Mouse (Mus musculus) limb, embryonic 12.5 days (tissue): ENCODE data around the gene Arf5. TPM values are rescaled to one million over a fixed set of nuclear protein-coding genes. Genes with fewer than 3 reads are reported as not detected.

Source experiments
- ATAC-seq: fragments of 200-750 bp; cut with Nextera tagmentation; 2 replicates; pipeline ENCODE4 v1.8.0; 2017; ENCODE audit warnings: low read depth, moderate TSS enrichment; ENCODE audit not compliant: insufficient number of reproducible peaks, insufficient read depth, low FRiP score, low TSS enrichment
- H3K27ac ChIP-seq: fragments of 300-500 bp; sonication (generic); 2 replicates; pipeline ENCODE4 v1.5.1; 2016; ENCODE audit warnings: mild to moderate bottlenecking, moderate library complexity
- H3K27me3 ChIP-seq: fragments of 300-500 bp; sonication (generic); 2 replicates; pipeline ENCODE4 v1.6.1; 2016; ENCODE audit warnings: mild to moderate bottlenecking, moderate library complexity
- H3K36me3 ChIP-seq: fragments of 300-500 bp; sonication (generic); 2 replicates; pipeline ENCODE4 v1.6.1; 2016; ENCODE audit warnings: mild to moderate bottlenecking, moderate library complexity
- H3K4me1 ChIP-seq: fragments of 300-500 bp; sonication (generic); replicated peaks from 2 replicates; pipeline ENCODE4 v1.6.1; 2016
- H3K4me2 ChIP-seq: fragments of 300-500 bp; sonication (generic); 2 replicates; pipeline ENCODE4 v1.6.1; 2016; ENCODE audit warnings: mild to moderate bottlenecking, moderate library complexity
- H3K4me3 ChIP-seq: fragments of 300-500 bp; sonication (generic); replicated peaks from 2 replicates; pipeline ENCODE4 v1.5.1; 2016; ENCODE audit warnings: mild to moderate bottlenecking
- H3K9ac ChIP-seq: fragments of 300-500 bp; sonication (generic); replicated peaks from 2 replicates; pipeline ENCODE4 v1.6.1; 2016; ENCODE audit warnings: mild to moderate bottlenecking, moderate library complexity
- H3K9me3 ChIP-seq: fragments of 300-500 bp; sonication (generic); 2 replicates; pipeline ENCODE4 v1.6.1; 2016; ENCODE audit warnings: mild to moderate bottlenecking, moderate library complexity
- WGBS: fragments of 180-500 bp; shearing (Covaris S2); methylation state at CpG from one replicate; pipeline ENCODE4 v1.1.7; 2016; 5-methylcytosine and 5-hydroxymethylcytosine counted together
- polyA plus RNA-seq: library from polyadenylated mRNA; unstranded; fragments of >200 nt; fragmentation: Nextera tagmentation; extraction: Ambion mirVana; gene quantifications from 2 replicates; pipeline ENCODE4 v1.2.1, GENCODE M21; 2016

Arf5 gene
- polyA plus RNA-seq, 1 experiment from 2014 or later: 335 TPM

DNA sequence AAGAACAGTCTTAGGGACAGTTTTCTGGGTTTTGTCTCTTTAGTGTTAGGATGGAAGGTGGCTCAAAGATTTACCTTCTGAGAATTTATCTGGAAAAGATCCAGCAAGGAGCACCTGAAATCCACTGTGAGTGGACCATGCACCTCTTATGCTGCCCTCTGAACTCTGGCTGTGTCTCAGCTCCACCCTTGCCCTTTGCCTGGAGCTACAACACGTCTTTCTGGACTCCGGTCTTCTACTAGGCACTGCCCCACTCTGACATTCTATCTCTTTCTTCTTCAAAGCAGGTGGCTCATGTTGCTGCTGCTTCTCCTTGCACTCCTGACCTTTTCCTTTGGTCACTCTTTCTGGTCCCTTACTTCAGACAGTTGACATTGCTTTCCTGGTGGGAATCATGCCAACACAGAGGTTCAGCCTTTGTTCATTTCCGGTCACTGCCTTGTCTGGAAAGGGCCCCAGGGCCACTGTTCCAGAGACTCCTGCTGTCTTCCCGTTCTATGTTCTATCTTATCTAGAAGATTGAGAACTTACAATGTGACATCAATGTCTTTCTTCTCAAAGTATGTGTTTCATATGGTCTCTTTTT is 46.8 kb downstream of the Arf5 start:
- H3K27me3 ChIP-seq: no peaks in the 10 kb centered on the region
- no peak overlapping the region for H3K4me3 ChIP-seq
- H3K36me3 ChIP-seq: no peaks in the 10 kb centered on the region
- H3K9ac ChIP-seq: no peak overlapping the region
- 68% methylated on average over 4 of the region's 4 CpGs for WGBS
- no peak overlapping the region for H3K27ac ChIP-seq
- ATAC-seq: no peak
- no peaks in the 10 kb centered on the region for H3K4me1 ChIP-seq
- no peak overlapping the region for H3K4me2 ChIP-seq
- H3K9me3 ChIP-seq: no peaks in the 10 kb centered on the region

DNA sequence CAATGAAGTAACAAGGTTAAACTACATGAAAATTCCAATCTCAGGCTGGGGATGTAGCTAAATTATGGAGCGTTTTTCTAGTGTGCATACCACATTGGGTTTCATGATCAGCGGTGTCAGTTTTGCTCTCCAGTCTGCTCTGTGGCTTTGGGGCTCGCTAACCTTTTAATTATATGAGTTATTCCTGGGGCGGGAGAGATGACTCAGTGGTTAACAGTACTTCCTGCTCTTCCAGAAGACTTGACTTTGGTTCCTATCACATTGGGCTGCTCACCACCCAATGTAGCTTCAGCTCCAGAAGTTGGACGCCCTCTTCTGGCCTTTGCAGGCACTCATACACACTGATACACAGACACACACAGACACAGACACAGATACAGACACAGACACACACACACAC is 47.3 kb downstream of the Arf5 start:
- no peaks in the 10 kb centered on the region for H3K9me3 ChIP-seq
- no peak overlapping the region for H3K27ac ChIP-seq
- no peaks in the 10 kb centered on the region for H3K36me3 ChIP-seq
- H3K4me1 ChIP-seq: no peaks in the 10 kb centered on the region
- H3K9ac ChIP-seq: no peak overlapping the region
- WGBS: 74% methylated on average over 5 of the region's 5 CpGs
- no peak overlapping the region for H3K4me3 ChIP-seq
- no peaks in the 10 kb centered on the region for H3K27me3 ChIP-seq
- no peak overlapping the region for H3K4me2 ChIP-seq
- no peak for ATAC-seq

DNA sequence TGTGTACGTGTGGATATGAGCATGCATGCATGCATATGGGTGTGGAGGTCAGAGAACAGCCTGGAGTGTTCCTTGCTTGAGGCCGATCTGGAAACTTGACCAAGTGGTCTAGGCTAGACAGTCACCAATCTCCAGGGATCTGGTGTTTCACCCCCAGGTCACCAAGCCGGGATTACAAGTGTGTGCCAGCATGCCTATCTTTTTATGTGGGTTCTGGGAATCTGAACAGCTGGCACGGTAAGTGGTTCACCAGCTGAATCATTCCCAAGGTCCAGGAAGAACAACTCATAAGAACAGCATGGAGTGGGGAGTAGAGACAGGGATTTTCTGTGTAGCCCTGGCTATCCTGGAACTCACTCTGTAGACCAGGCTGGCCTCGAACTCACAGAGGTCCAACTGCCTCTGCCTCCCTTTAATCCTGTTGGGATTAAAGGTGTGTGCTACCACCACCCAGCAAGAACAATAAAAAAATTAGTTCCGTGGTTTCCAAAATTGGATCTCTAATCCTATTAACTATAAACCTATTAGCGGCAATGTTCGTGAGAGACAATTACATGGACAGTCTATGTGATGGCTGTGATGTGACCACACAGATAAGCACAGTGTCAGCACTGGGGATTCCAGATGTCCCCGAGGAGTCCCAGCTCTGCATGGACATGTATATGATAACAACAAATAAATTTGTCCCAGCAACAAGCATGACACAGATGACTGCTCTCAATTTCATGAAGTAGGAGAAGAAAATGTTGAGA is 48.1 kb downstream of the Arf5 start:
- no peaks in the 10 kb centered on the region for H3K4me1 ChIP-seq
- H3K9ac ChIP-seq: no peak overlapping the region
- no peak overlapping the region for H3K4me2 ChIP-seq
- H3K27ac ChIP-seq: no peak overlapping the region
- 87% methylated on average over 9 of the region's 9 CpGs for WGBS
- no peaks in the 10 kb centered on the region for H3K27me3 ChIP-seq
- no peaks in the 10 kb centered on the region for H3K36me3 ChIP-seq
- no peak overlapping the region for H3K4me3 ChIP-seq
- ATAC-seq: no peak
- H3K9me3 ChIP-seq: no peaks in the 10 kb centered on the region

DNA sequence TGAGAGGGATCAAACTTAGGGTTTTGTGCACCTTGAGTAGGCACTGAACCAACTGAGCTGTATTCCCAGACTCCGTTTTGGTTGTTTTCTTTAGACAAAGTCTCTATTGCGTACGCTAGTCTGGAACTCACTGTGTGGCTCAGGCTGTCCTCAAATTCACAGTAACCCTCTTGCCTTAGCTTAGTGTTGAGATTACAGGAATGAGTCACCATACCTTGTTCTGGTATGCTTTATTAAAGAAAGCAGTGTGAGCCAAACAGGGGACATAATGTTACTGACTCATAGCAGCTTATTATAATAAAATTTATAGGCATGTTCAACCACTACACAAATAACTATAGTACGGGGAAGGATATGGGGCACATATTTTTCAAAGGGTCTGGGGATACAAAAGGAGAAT is 50.9 kb downstream of the Arf5 start:
- no peak overlapping the region for H3K9ac ChIP-seq
- H3K4me2 ChIP-seq: no peak overlapping the region
- WGBS: 79% methylated on average over 4 of the region's 4 CpGs
- ATAC-seq: no peak
- H3K27ac ChIP-seq: no peak overlapping the region
- no peaks in the 10 kb centered on the region; the same call in 1 of the 2 replicates for H3K27me3 ChIP-seq
- H3K9me3 ChIP-seq: no peaks in the 10 kb centered on the region
- no peak overlapping the region for H3K4me3 ChIP-seq
- no peaks in the 10 kb centered on the region for H3K36me3 ChIP-seq
- H3K4me1 ChIP-seq: peaks cover 3% of the 10 kb centered on the region; the same call in 1 of the 2 replicates

DNA sequence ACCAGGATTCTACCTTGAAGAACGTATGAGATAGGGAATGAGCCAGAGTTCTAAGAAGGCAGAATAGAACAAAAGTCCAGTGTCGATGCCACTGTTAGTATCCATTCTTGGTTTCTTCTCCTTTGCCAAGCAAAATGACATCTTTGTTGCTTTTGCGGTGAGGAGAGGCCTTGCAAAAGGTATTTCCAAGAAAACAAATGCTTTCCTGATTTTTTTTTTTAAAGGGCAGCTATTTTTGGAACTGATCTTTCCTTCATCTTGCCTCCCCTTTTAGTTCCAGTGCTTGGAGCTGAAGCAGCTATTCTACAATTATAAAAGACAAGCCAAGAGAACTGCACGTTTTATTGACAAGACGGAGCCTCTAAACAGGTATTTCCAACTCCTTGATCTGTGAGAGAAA is 51.5 kb downstream of the Arf5 start, which contains the start of gene Snd1:
TSS of gene Snd1 (plus strand) at position 301 of the 400 bp plus-strand sequence.
- H3K4me3 ChIP-seq: no peak within 1 kb of the TSS
- H3K27ac ChIP-seq: no peak within 1 kb of the TSS
- H3K4me1 ChIP-seq: peaks cover 4% of the 10 kb centered on the region; the same call in 1 of the 2 replicates
- no peaks in the 10 kb centered on the region for H3K9me3 ChIP-seq
- no peaks in the 10 kb centered on the region; the same call in 1 of the 2 replicates for H3K27me3 ChIP-seq
- H3K9ac ChIP-seq: no peak within 1 kb of the TSS
- no peak for ATAC-seq
- no peaks in the 10 kb centered on the region for H3K36me3 ChIP-seq
- no peak within 1 kb of the TSS for H3K4me2 ChIP-seq
- 82% methylated on average over 5 of the region's 5 CpGs for WGBS

Other genes starting within 250 kb of the Arf5 start
- 14.0 and 17.7 TPM in 2 replicates for gene Zfp800, start 25.6 kb upstream of the Arf5 start, polyA plus RNA-seq
- not detected in 2 replicates for gene Fscn3, start 4.2 kb downstream of the Arf5 start, polyA plus RNA-seq
- 12.5 and 13.1 TPM in 2 replicates for gene Gcc1, start 4.8 kb downstream of the Arf5 start, polyA plus RNA-seq
- gene Pax4, start 25.8 kb downstream of the Arf5 start, polyA plus RNA-seq: not detected in 2 replicates
- gene Snd1, start 51.6 kb downstream of the Arf5 start, polyA plus RNA-seq: 136 and 143 TPM in 2 replicates